Mouse (Mus musculus) forebrain, embryonic 14.5 days (tissue): Measurements from ENCODE around the gene Sult2a8. TPM values are rescaled to one million over a fixed set of nuclear protein-coding genes. Genes with fewer than 3 reads are reported as not detected.

ENCODE experiments used
- polyA plus RNA-seq: library from polyadenylated mRNA; unstranded; fragments of >200 nt; fragmentation: Nextera tagmentation; extraction: Ambion mirVana; gene quantifications from 2 replicates; pipeline ENCODE4 v1.2.1, GENCODE M21; 2014

The Sult2a8 gene
- polyA plus RNA-seq, 1 experiment from 2014 or later: not detected

Other genes with a start within 250 kb of the Sult2a8 start
- not detected in 2 replicates for gene Sult2a6, start 191.9 kb downstream of the Sult2a8 start, polyA plus RNA-seq
- not detected in 2 replicates for gene Obox8, start 113.2 kb downstream of the Sult2a8 start, polyA plus RNA-seq
- not detected in 2 replicates for gene Sult2a7, start 47.5 kb upstream of the Sult2a8 start, polyA plus RNA-seq
- 0.10 and 0.14 TPM in 2 replicates for gene Vmn1r90, start 116.7 kb upstream of the Sult2a8 start, polyA plus RNA-seq
- not detected in 2 replicates for gene Obox7, start 212.7 kb upstream of the Sult2a8 start, polyA plus RNA-seq